Mouse (Mus musculus): Measurements from ENCODE around the gene Gm21310.
"Not testable (repeated sequence)": the region's sequence is repeated elsewhere in the genome, so short reads cannot be mapped to it uniquely, and the experiment has no call there.

Gene Gm21310

DNA sequence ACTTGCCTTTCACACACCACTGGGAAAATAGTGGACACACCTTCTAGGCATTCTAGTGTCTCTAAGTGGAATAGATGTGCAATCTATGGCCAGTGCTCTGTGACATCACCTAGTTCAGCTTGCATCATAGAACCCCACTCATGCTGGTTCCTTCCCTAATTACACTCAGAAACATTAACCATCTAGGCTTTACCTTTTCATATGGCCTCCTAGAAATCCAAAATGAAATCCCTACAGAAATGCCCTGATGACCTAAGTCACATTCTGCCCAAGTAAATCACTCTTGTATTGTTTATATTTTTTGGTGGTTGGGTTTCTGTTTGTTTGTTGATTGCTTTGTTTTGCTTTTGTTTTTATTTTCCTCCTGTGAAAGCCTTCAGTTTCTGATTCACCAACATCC lies at the start of gene Gm21310:
Gene Gm21310, minus strand, starts transcription at position 101 of the 400 bp plus-strand sequence.
- not testable (repeated sequence) for DNase-seq (ENCODE audit: low spot score in 2 of 2)

All from urinary bladder, adult 18-20 months (tissue).